Mouse (Mus musculus) kidney, embryonic 16.5 days (tissue): ENCODE results near the gene Neto2. TPM values are rescaled to one million over a fixed set of nuclear protein-coding genes. Genes with fewer than 3 reads are reported as not detected.

Experiments
- ATAC-seq: fragments of 200-750 bp; cut with Nextera tagmentation; 2 replicates; pipeline ENCODE4 v1.8.0; 2017; ENCODE audit warnings: moderate TSS enrichment; ENCODE audit not compliant: low FRiP score, low TSS enrichment
- H3K27ac ChIP-seq: fragments of 300-500 bp; sonication (generic); 2 replicates; pipeline ENCODE4 v1.5.1; 2014; ENCODE audit warnings: low read length
- H3K27me3 ChIP-seq: fragments of 300-500 bp; sonication (generic); 2 replicates; pipeline ENCODE4 v1.6.1; 2014; ENCODE audit warnings: low read length, control low read depth, mixed read lengths; ENCODE audit not compliant: insufficient read depth
- H3K36me3 ChIP-seq: fragments of 300-500 bp; sonication (generic); 2 replicates; pipeline ENCODE4 v1.6.1; 2014; ENCODE audit warnings: low read length, control low read depth, mixed read lengths; ENCODE audit not compliant: insufficient read depth
- H3K4me1 ChIP-seq: fragments of 300-500 bp; sonication (generic); 2 replicates; pipeline ENCODE4 v1.6.1; 2014; ENCODE audit warnings: low read length, control low read depth, mixed read lengths; ENCODE audit not compliant: insufficient read depth
- H3K4me2 ChIP-seq: fragments of 300-500 bp; sonication (generic); replicated peaks from 2 replicates; pipeline ENCODE4 v1.6.1; 2014; ENCODE audit warnings: low read depth, low read length
- H3K4me3 ChIP-seq: fragments of 300-500 bp; sonication (generic); 2 replicates; pipeline ENCODE4 v1.5.1; 2014; ENCODE audit warnings: mild to moderate bottlenecking, low read length
- H3K9ac ChIP-seq: fragments of 300-500 bp; sonication (generic); replicated peaks from 2 replicates; pipeline ENCODE4 v1.6.1; 2014; ENCODE audit warnings: low read length
- H3K9me3 ChIP-seq: fragments of 300-500 bp; sonication (generic); 2 replicates; pipeline ENCODE4 v1.6.1; 2016; ENCODE audit warnings: low read length, control low read depth
- WGBS: fragments of 180-500 bp; shearing (Covaris S2); extraction: QIAGEN DNeasy Blood & Tissue Kit; methylation state at CpG from one replicate; pipeline ENCODE4 v1.1.7; 2014; 5-methylcytosine and 5-hydroxymethylcytosine counted together
- polyA plus RNA-seq: library from polyadenylated mRNA; unstranded; fragments of >200 nt; fragmentation: Nextera tagmentation; extraction: Ambion mirVana; gene quantifications from 2 replicates; pipeline ENCODE4 v1.2.1, GENCODE M21; 2015

Gene Neto2
- polyA plus RNA-seq, 1 experiment from 2014 or later = 15.7 TPM

DNA sequence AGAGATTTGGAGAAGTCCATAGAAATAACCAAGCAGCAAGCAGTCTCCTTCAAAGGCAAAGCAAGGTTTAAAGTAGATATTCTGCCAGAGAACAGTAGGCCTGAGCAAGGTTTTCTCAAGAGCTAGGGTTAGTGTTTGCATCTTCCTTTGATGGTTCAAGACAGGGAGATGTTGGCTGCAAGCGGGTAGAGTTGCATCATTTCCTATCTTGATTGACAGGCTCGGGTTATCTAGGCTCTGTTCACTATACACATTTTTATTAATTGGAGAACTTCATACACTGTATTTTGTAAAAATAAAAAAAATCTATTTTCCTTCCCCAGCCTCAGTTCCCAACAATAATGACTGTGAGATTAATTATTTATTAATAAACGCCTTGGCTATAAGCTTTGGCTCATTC lies 94.2 kb downstream of the Neto2 start:
- no peak overlapping the region for H3K9ac ChIP-seq
- H3K9me3 ChIP-seq = no peaks in the 10 kb centered on the region
- H3K27ac ChIP-seq = no peak overlapping the region
- H3K4me2 ChIP-seq = no peak overlapping the region
- no peak for ATAC-seq
- no peaks in the 10 kb centered on the region for H3K4me1 ChIP-seq
- no peaks in the 10 kb centered on the region for H3K27me3 ChIP-seq
- no peak overlapping the region for H3K4me3 ChIP-seq
- 90% methylated on average over 3 of the region's 3 CpGs for WGBS
- H3K36me3 ChIP-seq = no peaks in the 10 kb centered on the region

DNA sequence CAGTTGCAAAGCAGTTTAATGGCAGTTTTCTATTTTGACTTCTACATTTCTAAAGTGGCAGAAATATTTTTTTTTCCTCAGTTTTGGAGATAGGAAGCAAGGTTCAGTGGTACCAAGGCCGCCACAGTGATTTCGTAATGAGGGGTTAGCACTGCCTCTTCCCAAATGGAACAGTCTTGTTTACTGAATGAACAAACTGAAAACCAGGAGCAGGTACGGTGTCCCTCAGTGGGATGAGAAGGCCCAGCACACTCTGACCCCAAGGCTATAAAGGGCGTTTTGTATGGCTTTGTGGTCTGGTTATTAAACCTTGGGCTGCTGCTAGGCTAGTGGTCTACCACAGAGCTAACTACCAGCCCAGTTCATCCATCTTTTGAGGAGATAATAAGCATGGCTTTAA lies 96.5 kb downstream of the Neto2 start:
- no peak overlapping the region for H3K4me3 ChIP-seq
- WGBS = 75% methylated on average over 4 of the region's 4 CpGs
- no peak overlapping the region for H3K27ac ChIP-seq
- H3K4me1 ChIP-seq = no peaks in the 10 kb centered on the region
- H3K9me3 ChIP-seq = no peaks in the 10 kb centered on the region
- no peak overlapping the region for H3K9ac ChIP-seq
- H3K4me2 ChIP-seq = no peak overlapping the region
- ATAC-seq = no peak
- no peaks in the 10 kb centered on the region for H3K36me3 ChIP-seq
- no peaks in the 10 kb centered on the region for H3K27me3 ChIP-seq

DNA sequence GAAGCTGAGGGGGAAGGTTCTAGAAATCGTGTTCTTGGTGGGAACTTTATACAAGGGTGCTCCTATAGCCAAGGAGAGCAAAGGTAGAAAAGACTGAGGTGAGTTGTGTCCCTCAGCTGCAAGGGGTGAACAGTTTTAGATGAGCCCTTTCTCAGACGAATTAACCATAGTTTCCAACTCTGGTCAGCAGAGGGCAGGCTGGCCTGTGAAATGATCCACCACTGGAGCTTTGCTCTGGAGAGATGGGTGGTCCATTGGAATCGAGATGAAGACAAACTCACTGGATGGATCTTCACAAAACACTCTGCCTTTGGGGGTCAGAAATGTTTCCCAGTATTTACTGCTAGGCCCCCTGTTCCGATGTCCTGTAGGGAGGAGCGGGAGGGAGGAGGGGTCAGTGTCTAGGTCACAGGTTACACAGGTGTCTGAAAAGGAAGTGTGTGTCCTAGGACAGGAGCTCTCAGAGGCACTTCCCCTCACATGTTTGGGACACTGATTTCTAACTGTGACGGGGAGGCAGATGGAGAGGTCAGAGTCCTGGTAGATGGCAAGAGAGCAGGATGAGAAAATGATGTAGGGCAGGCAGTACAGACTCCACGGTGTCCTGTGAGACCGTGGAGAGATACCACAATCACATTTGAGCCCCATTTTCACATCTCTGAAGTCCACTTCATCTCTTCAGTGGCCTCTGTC lies 97.4 kb downstream of the Neto2 start:
- no peaks in the 10 kb centered on the region for H3K27me3 ChIP-seq
- no peak overlapping the region for H3K4me3 ChIP-seq
- no peaks in the 10 kb centered on the region for H3K9me3 ChIP-seq
- no peaks in the 10 kb centered on the region for H3K4me1 ChIP-seq
- 37% methylated on average over 8 of the region's 8 CpGs for WGBS
- H3K4me2 ChIP-seq = no peak overlapping the region
- no peak overlapping the region for H3K27ac ChIP-seq
- no peaks in the 10 kb centered on the region for H3K36me3 ChIP-seq
- no peak overlapping the region for H3K9ac ChIP-seq
- ATAC-seq = 0 out of 2 replicates have a peak, but pooled peaks have one; percentile 15

GRCm38 (mm10) chr8:85602737-85603136 lies 98.0 kb downstream of the Neto2 start:
- H3K9me3 ChIP-seq = no peaks in the 10 kb centered on the region
- WGBS = 78% methylated on average over 4 of the region's 4 CpGs
- H3K4me2 ChIP-seq = no peak overlapping the region
- H3K9ac ChIP-seq = no peak overlapping the region
- 0 out of 2 replicates have a peak, but pooled peaks cover 3% of the 10 kb centered on the region for H3K4me1 ChIP-seq
- H3K27me3 ChIP-seq = no peaks in the 10 kb centered on the region
- no peaks in the 10 kb centered on the region for H3K36me3 ChIP-seq
- H3K27ac ChIP-seq = no peak overlapping the region
- ATAC-seq = no peak
- no peak overlapping the region for H3K4me3 ChIP-seq

DNA sequence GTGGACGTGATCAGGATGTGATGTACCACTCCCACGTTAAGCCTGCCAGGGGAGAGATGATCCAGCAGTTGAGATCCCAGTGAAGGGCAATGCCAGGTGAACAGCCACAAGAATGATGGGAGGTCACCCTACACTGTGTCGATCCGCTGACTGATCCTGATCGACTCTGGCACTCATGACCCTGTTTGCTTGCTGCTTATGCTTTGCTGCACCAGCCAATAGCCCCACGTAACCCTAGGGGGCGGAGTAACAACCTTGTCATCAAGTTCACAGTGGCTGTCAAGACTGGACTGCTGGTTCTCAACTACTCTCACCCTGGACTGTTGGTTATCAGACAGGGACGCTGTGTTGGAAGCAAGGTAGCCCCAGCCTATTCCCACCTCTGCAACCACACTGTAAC lies 99.0 kb downstream of the Neto2 start:
- 59% methylated on average over 8 of the region's 8 CpGs for WGBS
- no peak for ATAC-seq

DNA sequence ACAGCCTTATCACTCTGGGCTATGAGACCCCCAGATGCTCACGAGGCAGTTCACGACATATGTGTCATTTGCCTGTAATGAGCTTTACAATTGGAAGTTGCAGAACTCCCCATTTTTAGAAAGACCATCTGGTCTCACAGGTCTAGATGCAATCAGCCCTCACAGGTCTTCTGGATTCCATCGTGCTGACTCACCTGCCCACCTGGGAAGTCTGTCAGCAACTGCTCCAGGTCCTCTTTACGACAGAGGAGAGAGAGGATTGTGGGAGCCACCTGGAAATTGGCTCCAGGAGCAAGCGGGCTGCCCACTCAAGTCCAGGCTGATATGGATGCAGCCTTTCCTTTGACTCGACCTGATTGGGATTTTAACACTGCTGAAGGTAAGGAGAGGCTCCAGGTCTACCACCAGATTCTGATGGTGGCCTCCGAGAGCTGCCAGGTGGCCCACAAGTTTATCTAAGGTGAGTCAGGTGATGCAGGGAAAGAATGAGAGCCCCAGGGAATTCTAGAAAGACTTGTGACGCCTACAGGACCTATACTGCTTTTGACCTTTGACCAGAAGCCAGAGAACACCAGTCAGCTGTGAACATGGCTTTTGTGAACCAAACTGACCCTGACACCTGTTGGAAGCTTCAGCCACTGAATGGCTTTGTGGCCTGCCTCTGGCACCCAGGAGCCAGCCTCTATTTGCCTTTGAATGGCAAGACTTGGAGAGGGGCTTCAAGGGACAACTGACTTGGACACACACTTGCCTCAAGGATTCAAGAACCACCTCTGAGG lies 103.1 kb downstream of the Neto2 start:
- no peaks in the 10 kb centered on the region for H3K9me3 ChIP-seq
- H3K36me3 ChIP-seq = no peaks in the 10 kb centered on the region
- 59% methylated on average over 8 of the region's 8 CpGs for WGBS
- no peak for ATAC-seq
- H3K9ac ChIP-seq = no peak overlapping the region
- H3K4me2 ChIP-seq = no peak overlapping the region
- 0 out of 2 replicates have a peak, but pooled peaks cover 12% of the 10 kb centered on the region for H3K4me1 ChIP-seq
- peak overlapping the region; percentile 18; the same call in 1 of the 2 replicates for H3K27ac ChIP-seq
- no peaks in the 10 kb centered on the region for H3K27me3 ChIP-seq
- no peak overlapping the region for H3K4me3 ChIP-seq

More for the DNA sequence above, 99.0 kb downstream of the Neto2 start:
- Histone ChIP-seq H3K9ac (no peak overlapping the region), H3K36me3 (no peaks in the 10 kb centered on the region), H3K4me1 (0 out of 2 replicates have a peak, but pooled peaks cover 5% of the 10 kb centered on the region), H3K4me3 (no peak overlapping the region), H3K9me3 (no peaks in the 10 kb centered on the region), H3K27me3 (no peaks in the 10 kb centered on the region), H3K4me2 (no peak overlapping the region), H3K27ac (no peak overlapping the region)

- no peak overlapping the region for H3K4me2 ChIP-seq
- H3K9me3 ChIP-seq = no peaks in the 10 kb centered on the region
- H3K4me1 ChIP-seq = 0 out of 2 replicates have a peak, but pooled peaks cover 12% of the 10 kb centered on the region
- H3K36me3 ChIP-seq = no peaks in the 10 kb centered on the region
- no peak overlapping the region for H3K4me3 ChIP-seq
- no peak overlapping the region; the same call in 1 of the 2 replicates for H3K27ac ChIP-seq
- peak; percentile 76; the same call in 1 of the 2 replicates for ATAC-seq
- WGBS = 31% methylated on average over 6 of the region's 6 CpGs
- no peak overlapping the region for H3K9ac ChIP-seq
- H3K27me3 ChIP-seq = no peaks in the 10 kb centered on the region
Measured at GRCm38 (mm10) chr8:85595391-85595790, 105.3 kb downstream of the Neto2 start.

DNA sequence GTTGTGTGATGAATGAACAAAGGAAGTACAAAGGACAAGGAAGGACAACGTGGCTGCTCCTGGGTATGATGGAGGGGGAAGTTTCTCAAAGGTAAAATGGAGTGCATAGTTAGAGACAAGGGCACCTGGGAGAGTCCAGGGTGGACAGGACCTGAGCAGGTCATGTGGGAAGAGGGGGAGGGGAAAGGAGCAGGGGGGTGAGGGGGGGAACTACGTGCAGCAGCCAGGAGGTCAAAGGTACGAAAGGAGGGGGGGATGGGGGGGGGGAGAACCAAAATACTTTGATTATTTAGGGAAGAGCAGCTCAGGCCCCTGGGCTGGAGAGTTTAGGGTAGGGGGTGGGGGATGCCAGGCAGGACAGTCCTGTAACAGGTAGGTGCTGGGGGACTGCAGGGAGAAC lies 105.7 kb downstream of the Neto2 start:
- ATAC-seq = no peak; the same call in 1 of the 2 replicates
- no peaks in the 10 kb centered on the region for H3K9me3 ChIP-seq
- H3K27me3 ChIP-seq = no peaks in the 10 kb centered on the region
- WGBS = 54% methylated on average over 3 of the region's 3 CpGs
- no peak overlapping the region for H3K4me2 ChIP-seq
- no peak overlapping the region for H3K9ac ChIP-seq
- H3K4me1 ChIP-seq = 0 out of 2 replicates have a peak, but pooled peaks cover 12% of the 10 kb centered on the region
- H3K4me3 ChIP-seq = no peak overlapping the region
- no peaks in the 10 kb centered on the region for H3K36me3 ChIP-seq
- no peak overlapping the region; the same call in 1 of the 2 replicates for H3K27ac ChIP-seq

DNA sequence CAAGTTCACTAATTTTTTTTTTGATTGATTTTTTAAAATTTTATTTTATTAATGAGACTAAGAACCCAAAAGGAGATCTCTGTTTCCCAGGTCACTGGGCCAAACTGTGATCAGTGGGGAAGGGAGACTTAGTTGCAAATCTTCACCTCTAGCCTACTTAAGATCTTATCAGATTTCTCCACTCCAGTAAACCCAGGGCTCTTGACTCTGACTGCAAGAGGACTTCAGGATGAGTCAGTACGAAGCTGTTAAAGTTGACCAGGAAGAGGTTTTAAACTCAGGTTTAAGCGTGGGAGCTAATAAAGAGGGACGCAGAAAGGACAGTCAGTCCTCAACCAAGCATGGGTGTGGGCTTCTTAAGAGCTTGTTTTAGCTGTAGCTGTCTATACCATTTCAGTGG lies 107.4 kb downstream of the Neto2 start:
- no peak overlapping the region for H3K27ac ChIP-seq
- H3K4me2 ChIP-seq = no peak overlapping the region
- 61% methylated on average over 3 of the region's 3 CpGs for WGBS
- no peaks in the 10 kb centered on the region for H3K36me3 ChIP-seq
- H3K4me1 ChIP-seq = 0 out of 2 replicates have a peak, but pooled peaks cover 12% of the 10 kb centered on the region
- H3K27me3 ChIP-seq = no peaks in the 10 kb centered on the region
- H3K9ac ChIP-seq = no peak overlapping the region
- ATAC-seq = no peak
- no peak overlapping the region for H3K4me3 ChIP-seq
- H3K9me3 ChIP-seq = no peaks in the 10 kb centered on the region

GRCm38 (mm10) chr8:85591532-85591931 lies 109.2 kb downstream of the Neto2 start:
- WGBS = 64% methylated on average over 1 of the region's 1 CpGs
- no peak for ATAC-seq
- Histone ChIP-seq H3K27me3 (no peaks in the 10 kb centered on the region), H3K4me3 (no peak overlapping the region), H3K4me1 (0 out of 2 replicates have a peak, but pooled peaks cover 7% of the 10 kb centered on the region), H3K27ac (no peak overlapping the region), H3K36me3 (no peaks in the 10 kb centered on the region), H3K4me2 (no peak overlapping the region), H3K9me3 (no peaks in the 10 kb centered on the region), H3K9ac (no peak overlapping the region)
